12 mouse cellular contexts compared by ENCODE assay signal in the genomic region with DNA sequence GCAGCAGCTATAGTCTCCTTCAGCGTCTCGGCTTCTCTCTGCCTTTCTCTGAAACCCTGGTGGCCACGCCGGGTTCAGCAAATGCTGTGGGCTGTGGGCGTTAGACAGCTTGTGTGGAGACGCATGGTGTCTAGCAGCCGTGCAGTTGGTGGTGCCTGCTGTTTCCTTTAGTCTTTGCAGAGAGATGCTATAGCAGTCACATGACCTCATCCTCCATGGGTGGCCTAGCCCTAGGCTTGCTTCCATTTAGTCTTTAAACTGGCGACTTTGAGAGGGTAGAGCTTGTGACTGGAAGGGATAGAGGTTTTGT. TPM values are rescaled to one million over a fixed set of nuclear protein-coding genes. Genes with fewer than 3 reads are reported as not detected.
DNase-seq lines count a peak whose midpoint lies in the region; ATAC-seq lines count a peak whose summit lies in the region.
"Had no signal": no experiment of that assay in that cellular context is flagged by ENCODE, and none has a peak within 500 bp of the region (broad histone marks: within the 10 kb centered on the region; RNA-seq: fewer than 3 reads in every experiment).

No protein-coding gene starts in this region.

- intact Hi-C loops in left cerebral cortex, postnatal 4 days (cut with DNase I): loop anchor here (10.0 kb wide), 2 partner anchors 100 to 140 kb away; no protein-coding TSS in a partner anchor

- peak; percentile 54 for DNase-seq in CD4-positive, CD25-positive, alpha-beta regulatory T cell, adult 2 months (ENCODE audit: low read depth, low spot score)
- peak; percentile 11 to 49 for DNase-seq in frontal cortex, adult 2 months (ENCODE audit: extremely low spot score in 1 of 2, low spot score in 1 of 2)
- peak; percentile 21 for DNase-seq in left cerebral cortex, postnatal 4 days
- DNase-seq in cerebellum, adult 9-11 months: no peak
- no peak for DNase-seq in heart, adult 18-20 months
- no peak for DNase-seq in spleen, postnatal 14 days (ENCODE audit: low spot score in 2 of 2)
- DNase-seq: cerebellum, postnatal 36 days; spleen, adult 18-20 months had no signal

- no peak overlapping the region for H3K4me3 ChIP-seq in forebrain, embryonic 16.5 days (replicated peaks; ENCODE audit: low read length)
- H3K4me3 ChIP-seq in forebrain, embryonic 13.5 days: no peak overlapping the region
- H3K4me3 ChIP-seq: heart, embryonic 12.5 days had no signal

- H3K4me2 ChIP-seq in forebrain, embryonic 16.5 days (ENCODE audit: low read length): no peak overlapping the region
- H3K4me2 ChIP-seq in forebrain, embryonic 13.5 days: no peak overlapping the region
- H3K4me2 ChIP-seq: heart, embryonic 12.5 days had no signal

- H3K36me3 ChIP-seq in forebrain, embryonic 16.5 days (ENCODE audit: control insufficient read depth, insufficient read depth): no peaks in the 10 kb centered on the region
- no peaks in the 10 kb centered on the region for H3K36me3 ChIP-seq in forebrain, embryonic 13.5 days (ENCODE audit: poor library complexity, severe bottlenecking)
- H3K36me3 ChIP-seq: G1E; heart, embryonic 12.5 days had no signal

- H3K4me1 ChIP-seq in forebrain, embryonic 16.5 days (replicated peaks; ENCODE audit: control insufficient read depth, insufficient read depth, low read length): peaks cover 3% of the 10 kb centered on the region; the same call in 1 of the 2 replicates
- H3K4me1 ChIP-seq in forebrain, embryonic 13.5 days: peaks cover 4% of the 10 kb centered on the region; the same call in 1 of the 2 replicates

- 34% methylated on average over 8 of the region's 8 CpGs for WGBS in forebrain, embryonic 16.5 days
- WGBS in forebrain, embryonic 13.5 days: 47% methylated on average over 8 of the region's 8 CpGs

- no peaks in the 10 kb centered on the region for H3K27me3 ChIP-seq in forebrain, embryonic 16.5 days (replicated peaks; ENCODE audit: control insufficient read depth, insufficient read depth, low read length)
- H3K27me3 ChIP-seq in forebrain, embryonic 13.5 days: no peaks in the 10 kb centered on the region
- H3K27me3 ChIP-seq: heart, embryonic 12.5 days had no signal

- no peak overlapping the region for H3K27ac ChIP-seq in forebrain, embryonic 16.5 days (ENCODE audit: low read length)
- no peak overlapping the region for H3K27ac ChIP-seq in forebrain, embryonic 13.5 days

- H3K9me3 ChIP-seq in forebrain, embryonic 16.5 days (ENCODE audit: control insufficient read depth, low read length): no peaks in the 10 kb centered on the region
- no peaks in the 10 kb centered on the region for H3K9me3 ChIP-seq in forebrain, embryonic 13.5 days (replicated peaks)
- H3K9me3 ChIP-seq: G1E; heart, embryonic 12.5 days had no signal

- no peak overlapping the region for H3K9ac ChIP-seq in forebrain, embryonic 16.5 days (replicated peaks; ENCODE audit: low read depth, low read length)
- H3K9ac ChIP-seq in forebrain, embryonic 13.5 days: no peak overlapping the region
- H3K9ac ChIP-seq: heart, embryonic 12.5 days had no signal

- ATAC-seq in forebrain, embryonic 16.5 days: 0 out of 2 replicates have a peak, but pooled peaks have one; percentile 49
- ATAC-seq in forebrain, embryonic 13.5 days: no peak

RNA-seq across cellular contexts. Expression of gene Plg, which starts 14.0 kb away (rescaled TPM):
- 0.08 TPM in 1 of 2 replicates, not detected in the other for polyA plus RNA-seq in forebrain, embryonic 16.5 days (2015; fragmentation: Nextera tagmentation; extraction: Ambion mirVana)
- 0.10 and 0.40 TPM in 2 replicates for polyA plus RNA-seq in forebrain, embryonic 13.5 days (2015; fragmentation: Nextera tagmentation; extraction: Ambion mirVana)
- 0.11 and 0.24 TPM in 2 replicates for polyA plus RNA-seq in frontal cortex, adult 2 months (2012; rRNA removed)
- total RNA-seq in left cerebral cortex, postnatal 4 days (2021): under 1 TPM; 0.14 to 0.20 TPM
- total RNA-seq in heart, adult 18-20 months (2021): not detected
- total RNA-seq: G1E had no signal
- polyA plus RNA-seq: G1E had no signal

RNA-seq across cellular contexts. Expression of gene Map3k4, which starts 45.8 kb away (rescaled TPM):
- polyA plus RNA-seq in forebrain, embryonic 16.5 days (2015; fragmentation: Nextera tagmentation; extraction: Ambion mirVana): 33.7 and 37.8 TPM in 2 replicates
- polyA plus RNA-seq in forebrain, embryonic 13.5 days (2015; fragmentation: Nextera tagmentation; extraction: Ambion mirVana): 44.9 and 46.4 TPM in 2 replicates
- polyA plus RNA-seq in frontal cortex, adult 2 months (2012; rRNA removed): 25.7 and 29.0 TPM in 2 replicates
- 10 to 100 TPM; 43.0 to 44.1 TPM for total RNA-seq in left cerebral cortex, postnatal 4 days (2021)
- total RNA-seq in heart, adult 18-20 months (2021): 10 to 100 TPM; 44.7 to 49.8 TPM

Comparison
In these comparisons a context has a peak if more than half of its experiments do, and no peak if none do; other contexts are left out.
1. DNase-seq: peak in CD4-positive, CD25-positive, alpha-beta regulatory T cell, adult 2 months (single experiment), frontal cortex, adult 2 months (2 of 2) and left cerebral cortex, postnatal 4 days (single experiment); none in cerebellum, adult 9-11 months (single experiment), heart, adult 18-20 months (0 of 2) and spleen, postnatal 14 days (0 of 2).